Mouse (Mus musculus): ENCODE results near the gene Scube1.

- TF ChIP-seq POLR2A (IDR thresholded peaks at IDR 0.05; ENCODE audit: borderline replicate concordance, extremely low read depth, insufficient read depth, insufficient read length, poor library complexity, severe bottlenecking) (no peak), CTCF (IDR thresholded peaks at IDR 0.05; ENCODE audit: borderline replicate concordance, extremely low read depth, insufficient read depth, insufficient read length) (no peak)
These were observed 34.9 kb downstream of the Scube1 start for GRCm38 (mm10) chr15:83689946-83690345.

Data from brain, embryonic 14.5 days (tissue).